11 mouse cellular contexts compared by ENCODE assay signal in the genomic region with DNA sequence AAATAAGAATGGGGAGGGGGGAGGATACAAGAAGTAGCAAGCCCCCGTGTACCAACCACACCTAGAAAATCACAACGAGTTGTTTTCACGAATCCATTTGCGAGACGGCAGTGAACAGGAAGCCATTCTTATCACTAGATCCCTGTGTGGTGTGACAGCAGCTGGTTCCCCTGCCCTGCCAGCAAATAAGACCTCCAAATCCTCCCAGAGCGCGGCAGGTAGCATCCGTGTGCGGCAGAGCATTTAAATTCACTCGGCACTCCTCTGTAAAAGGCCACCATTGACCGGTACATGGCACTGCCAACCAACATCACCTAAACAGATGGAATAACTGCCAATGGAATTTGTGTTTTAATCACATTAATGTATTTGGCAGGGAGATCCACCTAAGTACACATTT.
A peak's percentile ranks its signal among the peaks of the same experiment; 100 is the strongest.
DNase-seq lines count a peak whose midpoint lies in the region; ATAC-seq and TF ChIP-seq lines count a peak whose summit lies in the region.
"Had no signal": no experiment of that assay in that cellular context is flagged by ENCODE, and none has a peak within 500 bp of the region (broad histone marks: within the 10 kb centered on the region; RNA-seq: fewer than 3 reads in every experiment).

No protein-coding gene starts in this region.

- H3K36me3 ChIP-seq in hindbrain, embryonic 16.5 days (ENCODE audit: control insufficient read depth, insufficient read depth, low read length) = no peaks in the 10 kb centered on the region
- no peaks in the 10 kb centered on the region for H3K36me3 ChIP-seq in neural tube, embryonic 15.5 days
- H3K36me3 ChIP-seq: embryonic facial prominence, embryonic 15.5 days; heart, embryonic 10.5 days had no signal

- no peak overlapping the region for H3K9ac ChIP-seq in hindbrain, embryonic 16.5 days (ENCODE audit: low read depth, low read length)
- 0 out of 2 replicates have a peak overlapping the region, but pooled peaks have one; percentile 40 for H3K9ac ChIP-seq in neural tube, embryonic 15.5 days (replicated peaks)
- H3K9ac ChIP-seq: embryonic facial prominence, embryonic 15.5 days had no signal

- no peaks in the 10 kb centered on the region for H3K9me3 ChIP-seq in hindbrain, embryonic 16.5 days (ENCODE audit: control insufficient read depth, low read length)
- no peaks in the 10 kb centered on the region for H3K9me3 ChIP-seq in neural tube, embryonic 15.5 days (replicated peaks)
- H3K9me3 ChIP-seq: embryonic facial prominence, embryonic 15.5 days; heart, embryonic 10.5 days had no signal

- whole genome bisulfite sequencing in hindbrain, embryonic 16.5 days = 41% methylated on average over 11 of the region's 11 CpGs
- WGBS in neural tube, embryonic 15.5 days = 34% methylated on average over 11 of the region's 11 CpGs

- H3K4me2 ChIP-seq in hindbrain, embryonic 16.5 days (ENCODE audit: low read length) = 0 out of 2 replicates have a peak overlapping the region, but pooled peaks have one; percentile 10
- H3K4me2 ChIP-seq in neural tube, embryonic 15.5 days = peak overlapping the region; percentile 48
- H3K4me2 ChIP-seq: embryonic facial prominence, embryonic 15.5 days had no signal

- peak; percentile 30 for DNase-seq in retina, postnatal 1 day
- no peak for DNase-seq in retina, embryonic 14.5 days (ENCODE audit: low spot score)
- no peak for DNase-seq in layer of hippocampus, postnatal 10 days (ENCODE audit: low spot score in 2 of 2)
- DNase-seq in left cerebral cortex, adult 8-10 months (ENCODE audit: low spot score in 2 of 2) = no peak
- no peak for DNase-seq in urinary bladder, postnatal 25 days (ENCODE audit: low spot score)
- DNase-seq: kidney, postnatal 25 days had no signal

- H3K4me3 ChIP-seq in cortical plate, adult 2 months (ENCODE audit: insufficient read depth, low read length) = no peak overlapping the region
- no peak overlapping the region for H3K4me3 ChIP-seq in hindbrain, embryonic 16.5 days (ENCODE audit: low read length)
- no peak overlapping the region for H3K4me3 ChIP-seq in neural tube, embryonic 15.5 days (replicated peaks)
- H3K4me3 ChIP-seq: embryonic facial prominence, embryonic 15.5 days; heart, embryonic 10.5 days had no signal

- no peaks in the 10 kb centered on the region for H3K27me3 ChIP-seq in hindbrain, embryonic 16.5 days (replicated peaks; ENCODE audit: control insufficient read depth, insufficient read depth, low read length)
- no peaks in the 10 kb centered on the region for H3K27me3 ChIP-seq in neural tube, embryonic 15.5 days (replicated peaks)
- H3K27me3 ChIP-seq: embryonic facial prominence, embryonic 15.5 days had no signal

- TF ChIP-seq CTCF in cortical plate, adult 2 months (IDR thresholded peaks at IDR 0.05; ENCODE audit: extremely low read depth, insufficient read depth, low read length) = no peak

- H3K27ac ChIP-seq in cortical plate, adult 2 months (ENCODE audit: insufficient read depth, low read length) = 0 out of 2 replicates have a peak overlapping the region, but pooled peaks have one; percentile 23
- H3K27ac ChIP-seq in hindbrain, embryonic 16.5 days (ENCODE audit: low read depth, low read length) = peak overlapping the region; percentile 79
- H3K27ac ChIP-seq in neural tube, embryonic 15.5 days (replicated peaks) = peak overlapping the region; percentile 83
- H3K27ac ChIP-seq: embryonic facial prominence, embryonic 15.5 days; heart, embryonic 10.5 days had no signal

- ATAC-seq in hindbrain, embryonic 16.5 days = peak; percentile 32; the same call in 1 of the 2 replicates
- ATAC-seq in neural tube, embryonic 15.5 days (ENCODE audit: low FRiP score) = no peak

- peaks cover 5% of the 10 kb centered on the region; the same call in 1 of the 2 replicates for H3K4me1 ChIP-seq in cortical plate, adult 2 months (ENCODE audit: control insufficient read depth, insufficient read depth, low read length)
- peaks cover 17% of the 10 kb centered on the region for H3K4me1 ChIP-seq in hindbrain, embryonic 16.5 days (ENCODE audit: control insufficient read depth, insufficient read depth, low read depth, low read length)
- H3K4me1 ChIP-seq in neural tube, embryonic 15.5 days = peaks cover 37% of the 10 kb centered on the region

- TF ChIP-seq POLR2A in cortical plate, adult 2 months (IDR thresholded peaks at IDR 0.05; ENCODE audit: extremely low read depth, insufficient read depth, low read length) = no peak

Comparison
In these comparisons a context has a peak if more than half of its experiments do, and no peak if none do; other contexts are left out.
1. H3K27ac ChIP-seq: peak in every context shown above with its lines; median percentile 83 in neural tube, embryonic 15.5 days; 79 in hindbrain, embryonic 16.5 days; 23 in cortical plate, adult 2 months.